Mouse (Mus musculus) embryonic facial prominence, embryonic 14.5 days (tissue): Measurements from ENCODE around the gene Frem3. TPM values are rescaled to one million over a fixed set of nuclear protein-coding genes. Genes with fewer than 3 reads are reported as not detected.

Experiments
- ATAC-seq: fragments of 200-750 bp; cut with Nextera tagmentation; 2 replicates; pipeline ENCODE4 v1.8.0; 2017; ENCODE audit warnings: low read depth, moderate number of reproducible peaks, moderate TSS enrichment
- DNase-seq: peaks from one replicate; pipeline ENCODE4 v3.0.0-alpha.2; 2015; ENCODE audit warnings: low spot score
- H3K27ac ChIP-seq: fragments of 300-500 bp; sonication (generic); replicated peaks from 2 replicates; pipeline ENCODE4 v1.5.1; 2014; ENCODE audit warnings: low read depth, mild to moderate bottlenecking, low read length, moderate library complexity
- H3K27me3 ChIP-seq: fragments of 300-500 bp; sonication (generic); replicated peaks from 2 replicates; pipeline ENCODE4 v1.6.1; 2014; ENCODE audit warnings: low read length; ENCODE audit not compliant: control insufficient read depth, insufficient read depth
- H3K36me3 ChIP-seq: fragments of 300-500 bp; sonication (generic); 2 replicates; pipeline ENCODE4 v1.6.1; 2014; ENCODE audit warnings: low read length, mixed read lengths; ENCODE audit not compliant: control insufficient read depth, insufficient read depth
- H3K4me1 ChIP-seq: fragments of 300-500 bp; sonication (generic); 2 replicates; pipeline ENCODE4 v1.6.1; 2014; ENCODE audit warnings: antibody characterized with exemption, low read length; ENCODE audit not compliant: control insufficient read depth, insufficient read depth
- H3K4me2 ChIP-seq: fragments of 300-500 bp; sonication (generic); 2 replicates; pipeline ENCODE4 v1.6.1; 2014; ENCODE audit warnings: low read depth, mild to moderate bottlenecking, low read length, moderate library complexity, mixed read lengths
- H3K4me3 ChIP-seq: fragments of 300-500 bp; sonication (generic); 2 replicates; pipeline ENCODE4 v1.5.1; 2014; ENCODE audit warnings: low read depth, mild to moderate bottlenecking, low read length
- H3K9ac ChIP-seq: fragments of 300-500 bp; sonication (generic); 2 replicates; pipeline ENCODE4 v1.6.1; 2014; ENCODE audit warnings: low read depth, mild to moderate bottlenecking, low read length, moderate library complexity, mixed read lengths
- H3K9me3 ChIP-seq: fragments of 300-500 bp; sonication (generic); 2 replicates; pipeline ENCODE4 v1.6.1; 2016; ENCODE audit warnings: low read length; ENCODE audit not compliant: control insufficient read depth
- WGBS: fragments of 180-500 bp; shearing (Covaris S2); extraction: QIAGEN DNeasy Blood & Tissue Kit; methylation state at CpG from one replicate; pipeline ENCODE4 v1.1.7; 2014; 5-methylcytosine and 5-hydroxymethylcytosine counted together
- polyA plus RNA-seq: library from polyadenylated mRNA; unstranded; fragments of >200 nt; fragmentation: Nextera tagmentation; extraction: Ambion mirVana; gene quantifications from 2 replicates; pipeline ENCODE4 v1.2.1, GENCODE M21; 2014

Gene Frem3
- polyA plus RNA-seq, 1 experiment from 2014 or later: 0.07 TPM

GRCm38 (mm10) chr8:80669277-80669901 lies 58.5 kb downstream of the Frem3 start:
- Histone ChIP-seq H3K27me3 (no peaks in the 10 kb centered on the region), H3K36me3 (no peaks in the 10 kb centered on the region), H3K9me3 (no peaks in the 10 kb centered on the region), H3K4me1 (no peaks in the 10 kb centered on the region), H3K4me2 (no peak overlapping the region), H3K4me3 (no peak overlapping the region), H3K9ac (no peak overlapping the region), H3K27ac (no peak overlapping the region)
- ATAC-seq (no peak), DNase-seq (no peak)
- 73% methylated on average over 17 of the region's 17 CpGs for WGBS

GRCm38 (mm10) chr8:80682594-80682993 lies 71.7 kb downstream of the Frem3 start:
- Histone ChIP-seq H3K27me3 (no peaks in the 10 kb centered on the region), H3K27ac (no peak overlapping the region), H3K36me3 (no peaks in the 10 kb centered on the region), H3K4me2 (no peak overlapping the region), H3K4me1 (no peaks in the 10 kb centered on the region), H3K9me3 (no peaks in the 10 kb centered on the region), H3K4me3 (no peak overlapping the region), H3K9ac (no peak overlapping the region)
- DNase-seq (no peak), ATAC-seq (no peak)
- WGBS: 77% methylated on average over 5 of the region's 5 CpGs

- no peaks in the 10 kb centered on the region for H3K36me3 ChIP-seq
Measured at GRCm38 (mm10) chr8:80683756-80684335, 73.0 kb downstream of the Frem3 start.

GRCm38 (mm10) chr8:80688141-80688540 lies 77.3 kb downstream of the Frem3 start:
- no peak overlapping the region for H3K9ac ChIP-seq
- no peaks in the 10 kb centered on the region for H3K4me1 ChIP-seq
- H3K27ac ChIP-seq: no peak overlapping the region
- ATAC-seq (no peak), DNase-seq (peak; percentile 68)
- H3K9me3 ChIP-seq: no peaks in the 10 kb centered on the region
- WGBS: 48% methylated on average over 4 of the region's 4 CpGs
- H3K4me2 ChIP-seq: no peak overlapping the region
- H3K36me3 ChIP-seq: no peaks in the 10 kb centered on the region
- no peak overlapping the region for H3K4me3 ChIP-seq
- no peaks in the 10 kb centered on the region for H3K27me3 ChIP-seq

More at GRCm38 (mm10) chr8:80683756-80684335, 73.0 kb downstream of the Frem3 start:
- Histone ChIP-seq H3K9me3 (no peaks in the 10 kb centered on the region), H3K4me1 (no peaks in the 10 kb centered on the region), H3K27me3 (no peaks in the 10 kb centered on the region), H3K27ac (no peak overlapping the region), H3K4me2 (no peak overlapping the region), H3K4me3 (no peak overlapping the region), H3K9ac (no peak overlapping the region)
- 79% methylated on average over 5 of the region's 5 CpGs for WGBS
- DNase-seq (no peak), ATAC-seq (no peak)

GRCm38 (mm10) chr8:80710670-80711400 lies 100.0 kb downstream of the Frem3 start:
- Histone ChIP-seq H3K27me3 (no peaks in the 10 kb centered on the region), H3K27ac (no peak overlapping the region), H3K9ac (no peak overlapping the region), H3K36me3 (peaks cover 82% of the 10 kb centered on the region), H3K4me1 (no peaks in the 10 kb centered on the region), H3K4me2 (no peak overlapping the region), H3K4me3 (no peak overlapping the region), H3K9me3 (0 out of 2 replicates have a peak, but pooled peaks cover 5% of the 10 kb centered on the region)
- DNase-seq (peak; percentile 41), ATAC-seq (no peak)
- 75% methylated on average over 4 of the region's 4 CpGs for WGBS

- 86% methylated on average over 1 of the region's 1 CpGs for WGBS
- 0 out of 2 replicates have a peak, but pooled peaks cover 5% of the 10 kb centered on the region for H3K9me3 ChIP-seq
- H3K9ac ChIP-seq: no peak overlapping the region
- no peaks in the 10 kb centered on the region for H3K4me1 ChIP-seq
- DNase-seq: no peak
- H3K4me3 ChIP-seq: no peak overlapping the region
- H3K27me3 ChIP-seq: no peaks in the 10 kb centered on the region
- H3K36me3 ChIP-seq: peaks cover 76% of the 10 kb centered on the region
- H3K4me2 ChIP-seq: no peak overlapping the region
- ATAC-seq: no peak
- no peak overlapping the region for H3K27ac ChIP-seq
Measured at GRCm38 (mm10) chr8:80714461-80714860, 103.6 kb downstream of the Frem3 start.

- DNase-seq (no peak), ATAC-seq (no peak)
- H3K36me3 ChIP-seq: peaks cover 68% of the 10 kb centered on the region
- no peak overlapping the region for H3K9ac ChIP-seq
- no peak overlapping the region for H3K4me2 ChIP-seq
- H3K4me3 ChIP-seq: no peak overlapping the region
- H3K4me1 ChIP-seq: peaks cover under 1% of the 10 kb centered on the region; the same call in 1 of the 2 replicates
- H3K27ac ChIP-seq: no peak overlapping the region
- no peaks in the 10 kb centered on the region for H3K9me3 ChIP-seq
- no peaks in the 10 kb centered on the region for H3K27me3 ChIP-seq
Measured at GRCm38 (mm10) chr8:80732326-80732725, 121.4 kb downstream of the Frem3 start.

GRCm38 (mm10) chr8:80738046-80738387 lies 127.1 kb downstream of the Frem3 start:
- no peak for ATAC-seq
- no peak for DNase-seq
- Histone ChIP-seq H3K36me3 (peaks cover 22% of the 10 kb centered on the region), H3K4me2 (peak overlapping the region; percentile 64), H3K9ac (peak overlapping the region; percentile 97), H3K4me3 (peak overlapping the region; percentile 95), H3K27ac (peak overlapping the region; percentile 99), H3K9me3 (no peaks in the 10 kb centered on the region), H3K4me1 (peaks cover 6% of the 10 kb centered on the region), H3K27me3 (no peaks in the 10 kb centered on the region)
- WGBS: 1% methylated on average over 5 of the region's 5 CpGs
